Mouse (Mus musculus) thymus, postnatal 0 days (tissue): ENCODE measurements at regions not wholly inside any gene's neighbourhood (a gene's known extent, or its start where the extent isn't known, plus 50 kb on each side); places are given as distances from the start of the nearest gene placed in this dataset.
A peak's percentile ranks its signal among the peaks of the same experiment; 100 is the strongest.

Experiments
- DNase-seq: peaks from one replicate; pipeline ENCODE4 v3.0.0-alpha.2; 2015; ENCODE audit warnings: low spot score

DNA sequence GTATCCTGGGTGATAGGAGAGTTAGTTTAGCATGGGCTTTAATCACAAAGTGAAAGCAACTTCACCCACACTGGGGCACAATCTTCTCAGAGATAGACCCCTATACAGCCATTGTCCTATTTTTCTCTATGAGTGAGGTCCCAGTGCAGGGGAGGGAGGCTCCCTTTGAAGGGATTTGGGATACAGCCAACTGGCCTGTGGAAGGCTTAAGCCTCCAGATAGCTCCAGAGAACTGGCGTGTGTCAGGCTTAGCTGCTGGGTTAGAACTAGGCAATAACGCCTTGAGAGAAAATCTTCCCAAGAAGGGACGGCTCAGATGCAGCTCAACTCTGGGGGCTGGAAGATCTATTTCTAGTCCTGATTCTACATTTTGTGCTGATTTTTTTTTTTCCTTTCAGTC lies 397.4 kb upstream of the Zdhhc25 start:
- DNase-seq, result no peak

DNA sequence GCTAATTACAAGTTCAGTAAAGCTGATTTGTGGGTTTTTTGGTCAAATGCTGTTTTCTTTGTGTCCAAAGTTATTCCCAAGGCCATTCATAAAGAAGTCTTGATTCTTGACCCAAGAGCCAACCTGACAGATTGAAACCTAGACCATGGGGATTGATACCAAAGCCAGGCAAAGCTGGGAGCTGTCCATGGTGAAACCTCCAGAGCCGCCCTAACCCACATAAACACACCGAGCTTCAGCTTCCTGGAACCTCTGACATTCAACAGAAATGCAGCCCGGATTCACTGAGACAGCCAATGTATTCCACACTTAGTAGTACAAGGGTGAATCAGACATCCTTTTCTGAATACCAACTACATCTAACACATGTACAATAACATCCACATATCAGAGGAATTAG lies 386.7 kb upstream of the Zdhhc25 start:
- no peak for DNase-seq

DNA sequence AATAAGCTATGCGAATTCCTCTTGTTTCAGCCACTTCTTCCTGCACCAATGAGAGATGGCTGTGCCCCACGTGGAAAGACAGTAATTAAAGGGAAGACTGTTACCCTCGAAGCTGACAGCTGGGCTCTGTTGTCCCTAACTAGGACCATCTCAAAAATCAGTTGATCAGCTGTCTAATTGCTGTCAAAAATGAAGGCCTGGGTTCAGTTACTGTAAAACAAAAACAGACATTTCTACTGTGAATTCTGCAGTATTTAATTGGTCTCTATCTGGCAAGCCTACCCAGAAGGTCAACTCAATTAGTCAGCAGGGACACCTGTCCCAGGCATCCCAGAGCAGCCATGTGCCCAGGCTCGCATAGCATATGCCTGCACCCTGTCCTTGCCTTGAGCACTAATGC lies 385.8 kb upstream of the Zdhhc25 start:
- DNase-seq, result no peak

DNA sequence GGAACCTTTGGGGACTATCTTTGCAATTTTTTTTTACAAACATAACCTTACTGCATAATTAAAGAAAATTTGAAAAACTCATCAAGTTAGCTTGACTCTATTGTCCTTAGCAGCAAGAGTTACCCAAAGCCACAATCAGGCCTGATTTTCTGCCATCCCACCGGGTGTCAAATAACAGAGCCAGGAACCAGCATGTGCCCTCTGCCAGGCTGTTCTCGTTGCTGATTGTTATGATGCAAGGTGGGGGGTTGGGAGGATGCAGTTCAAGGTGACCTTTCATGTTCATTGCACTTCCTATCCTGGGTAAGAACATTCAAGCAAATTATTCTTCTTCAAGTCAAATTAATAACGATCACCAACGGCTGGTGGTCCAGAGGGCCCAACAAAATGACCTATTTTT lies 370.6 kb upstream of the Zdhhc25 start:
- no peak for DNase-seq

DNA sequence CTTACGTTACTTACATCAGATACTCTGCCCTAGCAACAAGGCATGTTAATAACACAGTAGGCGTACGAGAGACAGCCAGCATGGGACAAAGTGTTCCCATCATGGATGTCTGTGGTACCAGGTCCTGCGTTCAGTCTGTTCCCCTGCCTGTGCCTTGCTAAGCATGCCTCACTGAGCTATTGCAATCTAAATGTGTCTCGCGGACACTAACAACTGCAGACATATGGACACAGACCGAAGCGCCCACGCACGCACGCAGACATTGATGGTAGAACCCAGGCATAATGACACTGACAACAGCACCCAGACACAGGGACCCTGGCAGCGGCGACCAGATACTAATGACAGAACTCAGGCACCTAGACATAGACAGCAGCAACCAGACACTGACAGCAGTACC lies 355.5 kb upstream of the Zdhhc25 start:
- no peak for DNase-seq

DNA sequence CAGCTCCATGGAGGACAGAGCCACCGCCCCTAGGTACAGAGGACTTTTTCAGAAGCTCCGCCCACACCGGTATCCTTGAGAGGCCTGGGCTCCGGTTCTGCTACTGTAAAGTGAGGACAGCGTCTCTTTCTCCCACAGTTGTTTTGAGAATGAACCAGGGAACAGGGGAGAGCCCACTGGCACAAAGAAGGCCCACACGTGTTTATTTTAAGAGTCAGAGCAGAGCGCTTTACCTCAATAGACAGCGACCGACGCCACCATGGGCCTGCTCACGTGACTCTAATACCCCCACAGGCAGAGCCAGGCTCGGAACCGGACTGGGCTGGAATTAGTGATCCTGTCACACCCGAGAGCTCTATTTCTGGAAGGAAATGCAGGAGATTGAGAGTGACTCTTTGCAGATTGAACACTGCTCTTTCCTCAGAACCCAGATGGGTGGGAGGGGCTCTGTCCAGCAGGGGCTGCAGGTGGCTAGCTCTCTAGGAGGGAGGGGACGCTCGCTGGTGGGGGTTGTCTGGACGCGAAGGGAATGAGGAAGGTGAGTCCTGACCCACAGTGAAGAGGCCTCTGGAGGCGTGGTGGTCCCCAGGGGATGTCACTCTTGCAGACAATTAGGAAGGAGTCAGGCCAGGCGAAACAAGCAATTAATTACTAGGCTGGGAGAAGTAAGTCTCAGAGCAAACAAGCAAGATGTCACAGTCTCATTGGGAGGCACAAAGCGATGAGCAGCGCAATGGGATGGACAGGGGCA lies 354.4 kb upstream of the Zdhhc25 start:
- no peak for DNase-seq

DNA sequence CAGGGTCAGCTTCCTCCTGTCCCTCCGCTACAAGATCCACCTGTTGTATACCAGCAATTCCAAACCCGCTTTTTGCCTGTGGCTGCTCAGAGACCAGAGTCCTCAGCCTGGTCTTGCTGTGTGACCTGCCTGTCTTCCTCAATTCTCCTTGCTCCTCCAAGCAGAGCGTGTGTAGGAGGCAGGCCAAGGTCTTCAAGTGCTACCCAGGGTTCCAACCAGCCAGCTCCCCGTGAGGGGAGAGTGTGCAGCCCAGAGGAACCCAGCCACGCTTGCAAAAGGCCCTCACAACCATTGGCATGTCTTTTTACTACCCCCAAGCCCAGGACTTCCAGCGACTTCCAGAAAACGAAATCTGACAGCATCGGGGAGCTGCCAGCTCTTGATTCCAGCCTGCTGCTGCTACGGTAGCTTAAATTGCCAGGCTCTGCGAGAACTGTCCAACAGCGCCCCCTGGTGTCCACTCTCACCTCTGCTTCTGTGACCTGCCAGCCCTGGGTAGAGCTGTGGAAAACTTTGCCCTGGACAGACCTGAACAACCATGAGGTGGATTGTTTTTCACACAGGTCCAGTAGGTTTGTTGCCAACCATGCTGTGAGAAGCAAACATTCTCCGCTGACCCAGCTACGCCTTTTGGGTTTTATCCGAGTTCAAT lies 352.0 kb upstream of the Zdhhc25 start:
- DNase-seq, result peak; percentile 26

DNA sequence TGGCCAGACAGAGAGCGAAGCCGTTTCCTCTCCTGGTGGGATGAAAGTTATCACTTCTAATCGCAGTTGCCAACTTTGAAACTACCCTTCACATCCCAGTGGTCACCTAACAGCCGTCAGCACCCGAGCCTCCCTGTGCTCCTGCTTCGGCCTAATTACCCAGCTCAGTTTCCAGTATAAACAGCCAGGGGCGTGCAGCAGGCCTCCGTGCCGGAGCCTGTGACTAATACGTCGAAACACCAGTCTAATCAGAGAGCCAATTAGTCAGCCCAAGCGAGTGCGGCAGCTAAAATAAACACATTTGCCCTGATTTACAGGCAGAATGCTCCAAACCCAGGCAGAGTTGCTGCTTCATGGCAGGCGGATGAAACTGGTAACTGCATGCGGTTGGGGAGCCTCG lies 312.1 kb upstream of the Zdhhc25 start:
- DNase-seq, result no peak

DNA sequence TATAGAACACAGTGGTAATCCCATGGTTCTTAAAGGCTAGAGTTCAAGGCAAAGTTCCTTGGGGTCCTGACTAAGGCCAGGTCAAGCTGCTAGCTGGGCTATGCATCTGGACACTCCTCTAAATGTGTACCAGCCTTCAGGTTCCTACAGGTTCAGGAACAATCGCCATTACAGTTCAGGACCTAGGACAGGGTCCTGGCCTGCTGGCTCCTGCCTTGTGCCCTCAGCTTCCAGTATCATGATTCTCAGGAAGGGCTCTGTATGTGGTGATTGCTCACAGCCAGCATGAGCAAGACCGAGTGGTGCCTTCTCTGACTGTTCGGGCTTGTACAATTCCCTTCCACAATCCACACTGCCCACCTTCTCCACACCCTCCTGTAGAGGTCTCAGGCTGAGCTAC lies 311.4 kb upstream of the Zdhhc25 start:
- DNase-seq, result no peak

DNA sequence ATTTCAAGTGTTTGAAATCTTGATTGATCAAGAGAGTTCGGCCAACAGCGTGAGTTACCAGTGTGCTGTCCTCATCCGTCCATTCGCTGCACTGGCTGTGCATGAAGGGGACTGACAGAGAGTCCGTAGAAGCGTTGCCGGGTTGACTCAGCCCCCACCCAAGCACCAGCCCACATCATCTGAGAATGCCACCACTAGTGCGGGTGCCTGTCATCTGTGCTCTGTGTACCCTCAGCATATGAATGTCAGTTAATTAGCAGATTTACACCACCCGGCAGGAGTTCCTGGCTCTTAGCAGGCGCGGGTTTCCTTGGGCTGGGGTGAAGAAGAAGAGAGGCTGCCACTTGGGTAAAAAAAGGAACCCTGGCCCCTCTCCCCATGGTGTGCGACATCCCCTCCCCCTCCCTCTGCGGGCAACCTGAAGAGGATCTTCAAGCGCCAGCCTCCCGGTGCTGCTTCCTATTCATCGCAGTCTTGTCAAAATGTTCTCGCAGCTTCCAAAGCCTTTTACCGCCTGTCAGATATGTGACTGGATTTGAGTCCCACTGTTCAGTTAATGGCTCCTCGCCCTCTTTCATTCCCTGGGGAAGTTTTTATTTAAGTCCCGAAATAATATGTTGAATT lies 309.2 kb upstream of the Zdhhc25 start:
- no peak for DNase-seq

DNA sequence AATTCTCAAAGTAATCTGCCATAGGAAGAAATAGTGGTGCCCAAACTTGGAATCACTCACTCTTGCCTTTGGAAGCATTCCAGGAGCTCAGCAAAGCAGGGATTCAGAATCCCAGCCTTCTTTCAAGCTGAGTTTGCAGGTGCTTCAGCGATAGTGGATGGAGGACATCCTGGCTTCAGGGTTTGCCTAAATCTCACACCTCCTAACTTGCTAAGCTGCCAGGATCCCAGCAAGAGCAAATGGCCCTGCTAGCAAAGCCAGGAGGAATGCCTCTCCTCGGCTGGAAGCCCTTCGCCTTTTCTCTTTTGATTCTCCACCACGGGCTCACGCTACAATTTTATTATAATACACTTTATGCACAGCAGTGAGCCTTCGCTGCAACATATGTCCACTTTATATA lies 301.0 kb upstream of the Zdhhc25 start:
- no peak for DNase-seq

DNA sequence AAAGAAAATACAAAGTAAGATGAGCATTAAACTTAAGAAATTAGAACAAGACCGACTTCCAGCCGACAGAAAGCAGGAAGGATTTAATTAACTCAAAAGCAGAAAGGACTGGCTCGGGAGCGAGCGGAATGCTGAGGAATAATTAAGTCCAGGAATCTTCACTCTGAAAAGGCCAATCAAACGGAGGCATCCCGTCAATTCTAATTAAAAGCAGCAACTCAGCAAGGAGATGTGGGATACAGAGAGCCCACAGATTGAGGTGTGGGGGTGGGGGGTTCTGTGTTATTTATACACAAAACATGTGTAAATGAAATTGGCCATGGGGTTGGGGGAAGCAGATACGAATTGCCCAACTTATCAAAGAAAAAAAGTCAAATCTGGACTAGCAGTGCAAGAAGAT lies 288.9 kb upstream of the Zdhhc25 start:
- no peak for DNase-seq

DNA sequence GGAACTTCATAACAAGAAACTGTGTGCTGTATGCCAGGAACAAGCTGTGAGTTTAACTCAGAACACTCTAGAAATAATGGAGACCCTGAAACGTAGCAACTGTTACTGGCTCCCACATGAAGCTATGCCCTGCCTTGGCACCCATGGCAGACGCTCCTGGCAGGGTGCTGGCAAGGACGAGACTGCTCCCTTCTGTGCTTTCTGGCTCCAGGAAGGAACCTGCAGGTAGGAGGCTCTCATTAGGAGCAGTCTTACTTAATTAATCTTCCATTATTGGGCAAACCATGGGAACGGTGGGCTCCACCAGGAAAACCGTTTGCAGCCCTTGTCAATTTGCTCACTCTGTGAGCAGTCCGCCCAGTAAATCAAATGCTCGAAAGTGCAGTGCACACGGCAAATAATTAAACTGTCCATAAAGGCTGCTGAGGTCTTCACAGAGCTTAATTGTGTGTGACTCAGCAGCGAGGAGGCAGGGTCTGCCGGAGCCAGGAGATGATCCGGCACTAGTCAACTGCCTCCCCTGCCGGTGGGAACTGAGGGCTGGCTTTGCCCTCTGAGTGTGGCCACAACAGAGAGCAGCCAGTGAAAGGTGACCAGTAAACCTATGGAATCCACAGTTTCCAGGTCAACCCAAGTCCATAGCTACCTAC lies 285.2 kb upstream of the Zdhhc25 start:
- no peak for DNase-seq

DNA sequence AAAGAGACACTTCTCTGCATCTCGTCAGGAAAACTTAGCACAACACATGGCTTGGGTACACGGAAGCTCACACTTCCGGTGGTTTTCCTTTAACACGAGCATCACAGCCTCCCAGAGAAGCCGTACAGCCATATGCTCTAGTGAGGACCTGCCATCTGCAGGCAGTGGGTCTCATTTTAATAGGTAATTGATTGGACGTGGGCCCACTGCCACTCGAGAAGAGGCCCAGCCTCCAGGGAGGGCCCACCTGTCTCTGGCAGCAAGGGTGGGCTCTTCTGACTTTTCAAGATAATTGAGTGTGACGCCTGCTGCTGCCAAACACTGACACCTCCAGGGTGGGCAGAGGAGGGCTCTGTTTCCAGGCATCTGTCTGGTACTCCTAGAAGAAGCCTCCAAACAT lies 282.1 kb upstream of the Zdhhc25 start:
- DNase-seq, result no peak

DNA sequence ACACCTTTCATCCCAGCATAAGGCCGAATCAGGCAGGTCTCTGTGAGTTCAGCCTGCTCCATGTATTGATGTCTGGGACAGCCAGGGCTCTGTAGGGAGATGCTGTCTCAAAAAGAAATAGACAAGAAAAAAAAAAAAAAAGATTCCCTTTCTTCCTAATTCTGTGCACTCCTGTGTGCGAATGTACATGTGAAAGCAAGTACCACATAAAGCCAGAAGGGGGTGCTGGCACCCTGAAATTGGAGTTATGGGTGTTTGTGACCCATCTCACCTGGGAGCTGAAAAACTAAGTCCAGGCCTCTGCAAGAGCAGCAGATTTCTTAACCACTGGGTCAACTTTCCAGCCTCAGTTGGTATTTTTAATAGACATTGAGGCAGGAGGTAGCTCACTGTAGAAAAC lies 280.6 kb upstream of the Zdhhc25 start:
- no peak for DNase-seq

DNA sequence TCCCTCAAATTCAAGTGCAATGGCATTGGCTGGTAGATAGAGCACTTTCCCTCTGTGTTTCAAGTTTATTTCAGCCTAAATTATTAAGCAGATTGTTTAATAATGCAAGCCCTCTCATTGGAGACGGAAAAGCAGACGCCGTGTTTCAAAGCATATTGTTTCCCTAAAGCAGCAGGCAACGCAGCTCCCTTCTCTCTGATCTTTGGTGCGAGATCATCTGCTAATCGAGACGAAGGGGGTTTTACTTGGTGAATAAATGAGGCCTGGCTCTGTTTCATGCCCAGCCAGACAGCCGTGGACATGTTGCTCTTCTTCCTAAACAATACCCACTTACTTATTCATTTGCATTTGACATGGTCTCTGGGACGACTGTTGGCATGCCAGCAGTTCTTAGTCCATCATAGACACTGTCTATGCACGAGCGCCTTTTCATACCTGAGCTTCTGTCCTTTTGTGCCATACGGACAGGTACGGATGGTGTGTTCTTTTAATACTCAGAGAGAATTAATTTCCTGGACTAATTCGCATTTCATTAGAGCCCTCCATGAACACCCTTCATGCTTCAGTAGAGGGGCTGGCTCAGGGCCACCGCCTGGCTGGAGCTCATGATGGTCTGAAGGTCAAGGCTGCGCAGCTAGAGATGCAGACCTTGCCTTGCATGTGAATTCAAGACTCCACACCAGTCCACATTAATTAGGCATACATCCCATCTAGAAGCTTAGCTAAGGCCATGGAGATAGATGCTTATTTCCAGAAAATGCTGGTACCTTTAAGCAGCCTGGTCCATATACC lies 276.3 kb upstream of the Zdhhc25 start:
- DNase-seq, result no peak

DNA sequence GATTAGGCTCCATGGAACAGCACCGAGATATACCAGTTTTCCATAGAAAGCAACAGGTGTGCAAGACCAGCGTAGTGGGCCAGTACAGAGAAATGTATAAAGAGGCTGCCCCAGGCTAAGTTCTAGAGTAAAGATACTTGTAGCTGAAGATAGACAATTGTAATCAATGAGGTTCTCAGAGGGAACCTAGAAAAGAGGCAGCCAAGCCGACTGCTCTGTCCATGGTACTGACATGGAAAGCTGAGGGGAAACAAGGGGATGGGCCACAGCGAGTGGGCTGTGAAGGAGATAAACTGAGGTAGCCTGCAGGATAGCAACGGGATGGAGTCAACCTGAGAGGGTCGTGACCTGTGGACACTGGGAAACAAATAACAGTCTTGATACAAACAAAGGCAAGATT lies 275.0 kb upstream of the Zdhhc25 start:
- DNase-seq, result no peak

DNA sequence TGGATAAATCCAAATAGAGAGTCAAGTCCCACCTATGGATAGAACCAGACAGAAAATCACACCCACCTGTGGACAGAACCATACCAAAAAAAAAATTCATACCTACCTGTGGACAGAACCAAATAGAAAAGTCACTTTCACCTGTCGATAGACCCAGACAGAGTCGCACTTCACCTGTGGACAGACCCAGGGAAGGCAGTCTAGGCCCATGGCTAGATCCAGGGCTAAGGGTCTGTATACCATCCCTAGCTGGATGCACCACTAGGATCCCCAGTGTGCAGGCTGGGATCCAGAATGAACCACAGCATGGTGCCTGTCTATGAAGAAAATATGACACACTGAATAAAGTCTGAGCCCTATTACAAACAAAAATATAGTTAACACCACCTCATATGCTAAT lies 246.9 kb upstream of the Zdhhc25 start:
- no peak for DNase-seq

DNA sequence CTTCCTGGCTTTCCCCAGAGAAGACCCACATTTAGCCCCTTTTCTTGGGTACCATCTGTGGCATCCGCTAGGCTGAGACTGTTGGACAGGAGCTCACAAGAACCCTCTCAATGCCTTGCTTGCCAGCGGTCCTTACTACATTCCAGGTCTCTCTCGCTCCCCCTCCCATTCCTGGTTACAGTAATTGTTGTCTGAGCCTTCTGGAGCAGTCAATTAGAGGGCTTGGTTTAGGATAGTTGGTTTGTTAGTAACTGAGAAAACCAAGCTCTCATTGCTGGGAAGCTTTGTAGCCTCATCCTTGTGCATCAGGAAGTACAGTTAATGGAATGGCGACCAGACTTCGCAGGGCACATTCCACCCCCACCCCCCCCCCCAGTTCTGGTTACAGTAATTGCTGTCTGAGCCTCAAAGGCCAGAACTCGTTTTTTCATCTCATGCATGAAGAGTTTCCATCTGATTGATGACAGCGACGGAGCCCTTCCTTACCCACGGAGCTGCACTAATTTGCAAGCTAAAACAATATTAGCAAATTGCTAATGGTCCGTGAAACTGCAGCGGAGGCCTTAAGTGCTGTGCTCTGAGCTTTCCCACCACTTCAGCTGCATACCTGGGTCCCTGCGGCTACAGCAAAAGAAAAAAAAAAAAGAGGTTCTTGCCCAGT lies 239.6 kb upstream of the Zdhhc25 start:
- DNase-seq, result no peak

DNA sequence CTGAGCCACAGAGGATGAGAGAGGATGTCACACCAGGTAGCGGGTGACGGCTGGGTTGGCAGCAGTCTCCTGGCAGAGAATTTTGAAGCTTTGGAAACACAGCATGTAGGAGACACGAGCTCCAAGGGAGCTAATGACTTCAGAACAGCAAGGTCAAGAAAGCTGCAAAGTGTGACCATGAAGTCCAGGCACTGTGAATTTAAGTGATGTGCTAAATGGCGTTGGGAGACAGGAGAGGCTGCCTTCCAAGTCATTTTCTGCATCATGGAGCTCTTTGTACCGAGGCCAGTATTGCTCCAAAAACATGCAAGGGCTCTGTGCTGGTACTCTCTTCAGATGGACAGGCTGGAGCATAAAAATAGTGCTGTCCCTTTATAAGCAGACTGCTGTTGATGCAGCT lies 238.8 kb upstream of the Zdhhc25 start:
- DNase-seq, result no peak

DNA sequence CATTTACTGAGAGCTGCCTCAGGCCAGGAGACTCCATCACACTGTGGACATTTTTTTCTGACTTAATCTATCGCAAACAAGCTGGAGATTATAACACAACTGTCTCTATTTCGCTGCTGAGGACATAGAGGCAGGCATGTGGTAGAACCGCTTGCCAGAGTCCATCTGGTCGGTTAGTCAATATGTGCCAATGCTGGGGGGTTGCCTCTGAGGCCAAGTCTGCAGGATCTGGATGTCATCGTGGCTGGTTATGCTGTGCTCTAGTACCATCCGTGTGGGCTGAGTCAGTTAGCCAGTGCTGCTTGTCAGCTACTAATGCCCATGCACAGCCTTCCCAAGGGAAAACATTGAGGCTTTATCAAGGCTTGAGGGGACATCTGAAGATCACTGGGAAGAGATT lies 237.1 kb upstream of the Zdhhc25 start:
- no peak for DNase-seq
